Mouse (Mus musculus) effector memory CD4-positive, alpha-beta T cell, adult 7 months (primary cell): Measurements from ENCODE around the gene Spats2. TPM values are rescaled to one million over a fixed set of nuclear protein-coding genes. Genes with fewer than 3 reads are reported as not detected.

Experiments
- polyA plus RNA-seq: library from polyadenylated mRNA; unstranded; fragments of 100-300 nt; shearing (Covaris generic); gene quantifications from one replicate; pipeline ENCODE4 v1.2.1, GENCODE M21; 2017

Spats2 gene
- 1.3 TPM for polyA plus RNA-seq

DNA sequence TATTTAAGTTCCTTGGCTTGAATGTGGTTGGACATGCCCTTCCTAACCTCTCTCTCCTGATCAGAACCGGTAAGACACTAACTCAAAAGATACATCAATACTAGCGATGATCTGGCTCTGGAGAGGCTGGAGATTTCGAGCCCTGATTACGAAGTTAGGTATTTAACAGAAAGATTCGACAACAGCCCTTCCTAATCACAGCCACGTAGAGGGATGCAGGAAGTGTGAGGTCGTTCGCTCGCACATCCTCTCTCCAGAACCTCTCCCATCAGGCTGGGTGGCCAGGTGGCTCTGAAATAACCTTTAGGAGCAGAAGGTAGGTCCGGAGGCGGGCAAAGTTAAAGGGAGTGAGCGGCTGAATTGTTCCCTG, at the start of gene Spats2:
Spats2 (plus strand) TSS at position 206 of the 370 bp plus-strand sequence.

DNA sequence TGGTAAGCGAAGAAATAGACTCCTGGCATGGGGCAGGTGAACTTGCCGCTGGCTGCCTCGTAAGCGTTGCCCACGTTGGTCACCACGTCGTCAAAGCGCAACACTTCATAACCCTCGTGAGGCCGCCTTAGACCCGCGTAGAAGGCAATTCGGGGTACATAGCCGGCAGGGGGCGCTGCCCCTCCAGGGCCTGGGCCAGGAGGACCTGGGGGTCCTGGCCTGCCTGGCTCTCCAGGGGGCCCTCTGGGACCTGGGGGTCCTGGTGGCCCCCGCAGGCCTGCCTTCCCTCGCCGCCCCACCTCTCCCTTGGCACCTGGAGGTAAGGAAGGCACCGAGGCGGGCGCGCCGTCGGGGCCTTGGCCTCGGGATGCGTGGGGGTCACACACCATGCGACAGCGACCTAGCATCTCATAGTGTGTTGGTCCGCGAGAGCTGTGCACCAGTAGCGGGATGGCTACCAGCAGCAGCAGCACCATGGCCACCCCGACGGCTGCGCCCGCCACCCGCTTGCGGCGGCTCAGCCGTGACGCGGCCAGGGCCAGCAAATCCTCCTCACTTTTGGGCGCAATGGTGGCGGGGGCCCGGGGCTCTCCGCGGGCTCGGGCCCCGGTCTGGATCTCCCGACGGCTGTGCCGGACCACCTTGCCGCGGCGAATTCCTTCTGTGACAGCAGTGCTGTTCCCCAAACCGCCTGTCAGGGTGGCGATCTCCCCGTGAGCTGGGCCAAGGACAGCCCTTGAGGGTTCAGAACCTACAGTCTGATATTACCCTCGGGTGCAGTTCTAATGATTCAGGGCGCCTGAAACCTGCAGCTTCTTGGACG, 38.3 kb upstream of the Spats2 start, which contains the start of gene C1ql4:
C1ql4 (minus strand) TSS at position 565 of the 823 bp plus-strand sequence.

DNA sequence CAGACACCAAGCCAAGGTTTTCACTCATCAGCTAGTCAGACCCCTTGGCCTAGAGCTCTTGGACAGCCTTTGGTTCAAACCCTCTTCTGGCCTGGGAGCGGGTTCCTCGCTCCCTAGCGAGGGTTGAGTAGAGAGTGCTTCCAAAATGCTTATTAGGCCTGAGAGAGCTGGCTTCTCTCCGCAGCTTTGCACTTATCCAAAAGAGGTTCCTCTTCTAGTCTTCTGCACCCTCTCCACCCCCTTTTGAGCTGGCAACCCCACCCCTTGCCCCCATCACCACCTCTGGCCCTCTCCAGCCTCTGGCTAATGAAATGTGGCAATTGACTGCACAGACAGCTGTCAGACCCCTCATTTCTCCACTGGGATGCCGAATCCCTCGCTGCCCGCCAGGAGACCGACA, 32.8 kb upstream of the Spats2 start, which contains the start of gene Dnajc22:
Dnajc22 (plus strand) TSS at position 301 of the 400 bp plus-strand sequence.

DNA sequence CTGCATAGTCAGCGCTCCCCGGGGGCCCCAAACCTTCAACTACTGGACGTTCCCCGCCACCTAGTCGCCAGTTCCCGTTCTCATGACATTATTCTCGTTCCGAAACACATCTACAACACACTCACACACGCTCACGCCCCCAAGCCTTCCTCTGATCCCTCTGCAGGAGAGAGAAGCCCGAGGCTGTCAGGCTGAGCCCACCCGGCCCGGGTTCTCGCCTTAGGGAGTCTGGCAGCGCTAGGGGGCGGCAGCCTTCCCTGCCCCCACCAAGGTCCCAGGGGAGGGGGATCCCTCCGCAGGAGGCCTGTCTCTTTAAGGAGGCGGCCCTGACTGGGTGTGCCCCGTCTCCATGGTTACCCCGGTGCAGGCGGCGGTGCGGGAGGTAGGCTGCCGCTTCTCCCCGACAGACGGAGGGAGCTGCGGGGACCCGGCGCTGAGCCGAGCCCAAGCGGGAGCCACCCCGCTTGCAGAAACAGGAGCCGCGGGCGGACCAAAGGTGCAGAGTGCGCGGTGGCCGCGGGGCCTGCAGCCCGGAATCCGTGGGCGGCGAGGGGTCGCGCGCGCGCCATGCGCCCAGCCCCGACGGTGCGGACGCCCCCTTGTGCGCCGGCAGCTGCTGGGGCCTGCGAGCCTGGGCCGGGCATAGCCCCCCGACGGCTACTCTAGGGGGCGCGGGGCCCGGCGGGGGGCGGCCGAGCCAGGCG, 98.6 kb downstream of the Spats2 start, which contains the start of gene Kcnh3:
Kcnh3 (plus strand) TSS at position 654 of the 704 bp plus-strand sequence.

DNA sequence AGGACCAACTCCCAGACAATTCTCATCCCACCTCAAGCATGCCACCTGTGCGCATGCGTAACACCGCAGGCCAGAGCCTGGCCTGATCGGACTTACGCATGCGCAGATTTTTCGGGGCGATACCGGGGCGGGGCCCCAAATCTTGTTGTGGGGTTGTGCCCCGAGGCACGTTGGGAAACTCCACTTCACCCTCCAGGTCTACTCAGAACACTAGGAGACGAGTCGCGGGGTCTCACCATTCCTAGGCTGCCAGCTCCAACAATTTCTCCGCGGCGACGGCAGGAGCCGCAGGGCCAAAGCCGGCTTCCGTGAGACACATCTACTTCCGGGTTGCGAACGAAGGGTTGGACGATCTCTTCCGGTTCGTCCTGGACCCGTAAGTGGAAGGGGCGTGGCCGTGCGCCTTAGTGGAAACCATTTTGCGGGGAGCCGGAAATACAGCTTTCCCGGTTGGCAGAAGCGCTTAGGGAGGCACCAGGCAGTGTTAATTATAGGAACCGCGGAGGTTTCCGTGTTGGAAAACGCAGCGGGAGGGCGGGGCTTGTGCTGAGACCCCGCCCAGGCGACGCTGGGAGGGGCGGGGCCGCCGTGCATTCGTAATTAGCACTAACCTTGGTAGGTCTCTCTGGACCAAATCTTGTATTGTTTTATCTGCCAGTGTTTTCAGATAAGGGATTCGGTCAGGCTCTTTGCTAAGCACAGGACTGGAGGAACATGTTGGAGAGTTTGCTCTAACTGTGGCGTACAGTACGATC, 126.1 kb downstream of the Spats2 start, which contains the start of gene Mcrs1:
Mcrs1 (minus strand) TSS at position 336 of the 755 bp plus-strand sequence.

Other genes with a start within 250 kb of the Spats2 start
- gene Rhebl1, start 231.4 kb upstream of the Spats2 start, polyA plus RNA-seq, result 29.6 TPM
- gene Dhh, start 227.4 kb upstream of the Spats2 start, polyA plus RNA-seq, result 0.09 TPM
- gene Lmbr1l, start 207.7 kb upstream of the Spats2 start, polyA plus RNA-seq, result 95.0 TPM
- gene Tuba1b, start 191.4 kb upstream of the Spats2 start, polyA plus RNA-seq, result 267 TPM
- not detected for gene Gm49450, start 172.4 kb upstream of the Spats2 start, polyA plus RNA-seq
- gene Tuba1a, start 172.2 kb upstream of the Spats2 start, polyA plus RNA-seq, result 205 TPM
- gene Tuba1c, start 96.0 kb upstream of the Spats2 start, polyA plus RNA-seq, result 35.8 TPM
- not detected for gene Prph, start 70.7 kb upstream of the Spats2 start, polyA plus RNA-seq
- not detected for gene Troap, start 51.3 kb upstream of the Spats2 start, polyA plus RNA-seq
- not detected for gene C1ql4, start 38.1 kb upstream of the Spats2 start, polyA plus RNA-seq
- 0.33 TPM for gene Dnajc22, start 32.7 kb upstream of the Spats2 start, polyA plus RNA-seq
- 1.5 TPM for gene Kcnh3, start 98.9 kb downstream of the Spats2 start, polyA plus RNA-seq
- 71.0 TPM for gene Mcrs1, start 126.0 kb downstream of the Spats2 start, polyA plus RNA-seq
- gene Prpf40b, start 169.2 kb downstream of the Spats2 start, polyA plus RNA-seq, result 12.8 TPM
- gene Fam186b, start 170.0 kb downstream of the Spats2 start, polyA plus RNA-seq, result 0.20 TPM
- gene Fmnl3, start 244.6 kb downstream of the Spats2 start, polyA plus RNA-seq, result 24.9 TPM